25 mouse cellular contexts compared by ENCODE assay signal in the genomic region with DNA sequence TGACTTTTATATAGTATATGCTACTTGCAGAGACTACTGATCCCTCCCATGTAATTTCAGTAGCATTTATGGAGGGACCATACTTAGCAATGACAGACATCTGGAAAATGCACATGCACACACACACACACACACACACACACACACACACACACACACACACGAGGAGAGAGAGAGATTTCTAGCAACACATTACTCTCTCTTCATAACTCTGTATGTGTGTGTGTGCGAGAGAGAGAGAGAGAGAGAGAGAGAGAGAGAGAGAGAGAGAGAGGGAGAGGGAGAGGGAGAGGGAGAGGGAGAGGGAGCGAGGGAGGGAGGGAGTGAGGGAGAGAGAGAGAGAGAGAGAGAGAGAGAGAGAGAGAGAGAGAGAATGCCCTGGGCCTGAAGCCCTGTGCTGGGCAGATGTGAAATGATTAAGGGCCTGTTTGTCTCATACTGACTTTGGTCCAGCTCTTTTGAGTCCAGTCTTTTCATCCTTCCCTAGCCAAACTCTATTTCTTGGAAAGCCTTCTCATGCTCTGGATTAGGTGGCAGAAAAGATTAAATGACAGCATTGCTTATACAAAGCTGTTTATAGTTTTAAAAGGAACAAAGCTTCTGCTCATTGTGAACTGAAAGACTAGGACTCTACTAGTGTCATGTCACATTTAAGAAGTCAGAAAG.
DNase-seq lines count a peak whose midpoint lies in the region; ATAC-seq and TF ChIP-seq lines count a peak whose summit lies in the region.
"Had no signal": no experiment of that assay in that cellular context is flagged by ENCODE, and none has a peak within 500 bp of the region (broad histone marks: within the 10 kb centered on the region; RNA-seq: fewer than 3 reads in every experiment).

No protein-coding gene starts in this region.

- H3K4me2 ChIP-seq in embryonic facial prominence, embryonic 15.5 days (replicated peaks), result no peak overlapping the region
- no peak overlapping the region for H3K4me2 ChIP-seq in lung, embryonic 14.5 days
- no peak overlapping the region for H3K4me2 ChIP-seq in lung, postnatal 0 days (replicated peaks; ENCODE audit: low read depth, low read length)
- no peak overlapping the region for H3K4me2 ChIP-seq in hindbrain, postnatal 0 days (ENCODE audit: low read depth, low read length)
- H3K4me2 ChIP-seq: heart, embryonic 12.5 days; heart, embryonic 15.5 days; hindbrain, embryonic 14.5 days had no signal

- DNase-seq in embryonic facial prominence, embryonic 10.5 days (ENCODE audit: low spot score), result no peak
- peak; percentile 84 for DNase-seq in lung, embryonic 14.5 days
- DNase-seq in lung, postnatal 25 days (ENCODE audit: low spot score), result no peak
- DNase-seq in lung, postnatal 0 days (ENCODE audit: low spot score), result peak; percentile 65
- no peak for DNase-seq in lung, postnatal 4 days
- DNase-seq in hindbrain, postnatal 0 days (ENCODE audit: low spot score), result no peak
- no peak for DNase-seq in kidney, adult 2 months
- DNase-seq: adrenal gland, adult 8-10 months; adrenal gland, postnatal 25 days; cerebellum, adult 11-12 months; cerebellum, adult 8-10 months; cerebellum, postnatal 10 days; cerebellum, postnatal 36 days; embryo, embryonic 11 days; forebrain, postnatal 0 days; gastrocnemius, postnatal 10 days; heart, adult 18-20 months; heart, postnatal 10 days; heart, postnatal 4 days had no signal

- TF ChIP-seq EP300 in lung, postnatal 0 days (IDR thresholded peaks at IDR 0.05), result no peak

- H3K36me3 ChIP-seq in embryonic facial prominence, embryonic 15.5 days, result no peaks in the 10 kb centered on the region
- H3K36me3 ChIP-seq in embryonic facial prominence, embryonic 10.5 days (replicated peaks), result no peaks in the 10 kb centered on the region
- no peaks in the 10 kb centered on the region for H3K36me3 ChIP-seq in lung, embryonic 14.5 days (ENCODE audit: insufficient read depth)
- no peaks in the 10 kb centered on the region for H3K36me3 ChIP-seq in lung, postnatal 0 days (ENCODE audit: insufficient read depth, low read length)
- no peaks in the 10 kb centered on the region for H3K36me3 ChIP-seq in hindbrain, postnatal 0 days (ENCODE audit: insufficient read depth, low read length)
- H3K36me3 ChIP-seq in kidney, adult 2 months (ENCODE audit: control insufficient read depth, insufficient read depth, low read length), result no peaks in the 10 kb centered on the region
- H3K36me3 ChIP-seq: heart, embryonic 12.5 days; heart, embryonic 15.5 days had no signal

- H3K9me3 ChIP-seq in embryonic facial prominence, embryonic 15.5 days (replicated peaks), result no peaks in the 10 kb centered on the region
- no peaks in the 10 kb centered on the region for H3K9me3 ChIP-seq in embryonic facial prominence, embryonic 10.5 days
- H3K9me3 ChIP-seq in lung, embryonic 14.5 days (ENCODE audit: low read depth, low read length), result no peaks in the 10 kb centered on the region
- H3K9me3 ChIP-seq in lung, postnatal 0 days (ENCODE audit: low read length), result no peaks in the 10 kb centered on the region
- no peaks in the 10 kb centered on the region for H3K9me3 ChIP-seq in hindbrain, postnatal 0 days (ENCODE audit: low read length)
- H3K9me3 ChIP-seq: heart, embryonic 12.5 days; heart, embryonic 15.5 days had no signal

- TF ChIP-seq CTCF in lung, embryonic 14.5 days (IDR thresholded peaks at IDR 0.05; ENCODE audit: low read depth), result no peak
- TF ChIP-seq CTCF in lung, postnatal 0 days (IDR thresholded peaks at IDR 0.05), result no peak
- no peak for TF ChIP-seq CTCF in hindbrain, postnatal 0 days (IDR thresholded peaks at IDR 0.05; ENCODE audit: low read depth)
- TF ChIP-seq CTCF in kidney, adult 2 months (conservative IDR thresholded peaks at IDR 0.05; ENCODE audit: insufficient read depth, insufficient read length, low read depth, low read length), result no peak

- no peak overlapping the region for H3K4me3 ChIP-seq in embryonic facial prominence, embryonic 15.5 days (replicated peaks)
- H3K4me3 ChIP-seq in embryonic facial prominence, embryonic 10.5 days, result no peak overlapping the region
- no peak overlapping the region for H3K4me3 ChIP-seq in lung, embryonic 14.5 days (ENCODE audit: low read depth, low read length)
- H3K4me3 ChIP-seq in lung, postnatal 0 days (ENCODE audit: low read depth, low read length), result no peak overlapping the region
- no peak overlapping the region for H3K4me3 ChIP-seq in hindbrain, postnatal 0 days (ENCODE audit: low read length)
- no peak overlapping the region for H3K4me3 ChIP-seq in kidney, adult 2 months (ENCODE audit: insufficient read depth, low read depth, low read length)
- H3K4me3 ChIP-seq: heart, embryonic 12.5 days; heart, embryonic 15.5 days had no signal

- WGBS in embryonic facial prominence, embryonic 15.5 days, result 80% methylated on average over 2 of the region's 3 CpGs
- 69% methylated on average over 3 of the region's 3 CpGs for WGBS in embryonic facial prominence, embryonic 10.5 days
- WGBS in lung, embryonic 14.5 days, result 46% methylated on average over 3 of the region's 3 CpGs
- 42% methylated on average over 2 of the region's 3 CpGs for WGBS in lung, postnatal 0 days
- 73% methylated on average over 3 of the region's 3 CpGs for WGBS in hindbrain, postnatal 0 days
- WGBS in kidney, adult 2 months, result 77% methylated on average over 3 of the region's 3 CpGs

- no peak for ATAC-seq in embryonic facial prominence, embryonic 15.5 days (ENCODE audit: insufficient number of reproducible peaks, low FRiP score, low TSS enrichment, low read depth)
- ATAC-seq in lung, embryonic 14.5 days (ENCODE audit: insufficient read depth), result peak; percentile 95
- peak; percentile 80 for ATAC-seq in lung, postnatal 0 days
- no peak for ATAC-seq in hindbrain, postnatal 0 days
- ATAC-seq: activated CD4-positive, CD25-positive, alpha-beta regulatory T cell, adult 4 months; forebrain, embryonic 14.5 days had no signal

- H3K9ac ChIP-seq in embryonic facial prominence, embryonic 15.5 days, result no peak overlapping the region
- no peak overlapping the region for H3K9ac ChIP-seq in lung, embryonic 14.5 days
- H3K9ac ChIP-seq in lung, postnatal 0 days (replicated peaks; ENCODE audit: low read depth), result no peak overlapping the region
- H3K9ac ChIP-seq in hindbrain, postnatal 0 days (replicated peaks; ENCODE audit: low read length), result no peak overlapping the region
- H3K9ac ChIP-seq: forebrain, postnatal 0 days; heart, embryonic 12.5 days; heart, embryonic 15.5 days; hindbrain, embryonic 14.5 days had no signal

- 0 out of 2 replicates have a peak overlapping the region, but pooled peaks have one; percentile 22 for H3K27ac ChIP-seq in embryonic facial prominence, embryonic 15.5 days (replicated peaks)
- no peak overlapping the region for H3K27ac ChIP-seq in embryonic facial prominence, embryonic 10.5 days (replicated peaks)
- H3K27ac ChIP-seq in lung, embryonic 14.5 days (ENCODE audit: low read depth), result no peak overlapping the region
- H3K27ac ChIP-seq in lung, postnatal 0 days (ENCODE audit: low read length), result no peak overlapping the region
- H3K27ac ChIP-seq in hindbrain, postnatal 0 days, result no peak overlapping the region
- no peak overlapping the region for H3K27ac ChIP-seq in kidney, adult 2 months (ENCODE audit: insufficient read depth, low read depth, low read length)
- H3K27ac ChIP-seq: heart, embryonic 15.5 days; hindbrain, embryonic 14.5 days had no signal

- no peaks in the 10 kb centered on the region for H3K27me3 ChIP-seq in embryonic facial prominence, embryonic 15.5 days
- no peaks in the 10 kb centered on the region for H3K27me3 ChIP-seq in embryonic facial prominence, embryonic 10.5 days (replicated peaks; ENCODE audit: low read depth, poor library complexity, severe bottlenecking)
- H3K27me3 ChIP-seq in lung, embryonic 14.5 days (ENCODE audit: insufficient read depth, low read length), result no peaks in the 10 kb centered on the region
- no peaks in the 10 kb centered on the region for H3K27me3 ChIP-seq in lung, postnatal 0 days (replicated peaks; ENCODE audit: insufficient read depth, low read length)
- H3K27me3 ChIP-seq in hindbrain, postnatal 0 days (ENCODE audit: insufficient read depth, low read length), result no peaks in the 10 kb centered on the region
- H3K27me3 ChIP-seq in kidney, adult 2 months (replicated peaks; ENCODE audit: control insufficient read depth, insufficient read depth, low read length), result no peaks in the 10 kb centered on the region; the same call in 1 of the 2 replicates
- H3K27me3 ChIP-seq: heart, embryonic 12.5 days; heart, embryonic 15.5 days had no signal

- no peak for TF ChIP-seq POLR2A in kidney, adult 2 months (IDR thresholded peaks at IDR 0.05; ENCODE audit: low read depth, low read length)

- H3K4me1 ChIP-seq in embryonic facial prominence, embryonic 15.5 days, result no peaks in the 10 kb centered on the region
- H3K4me1 ChIP-seq in embryonic facial prominence, embryonic 10.5 days, result no peaks in the 10 kb centered on the region
- peaks cover 16% of the 10 kb centered on the region for H3K4me1 ChIP-seq in lung, embryonic 14.5 days (ENCODE audit: insufficient read depth)
- peaks cover 12% of the 10 kb centered on the region; the same call in 1 of the 2 replicates for H3K4me1 ChIP-seq in lung, postnatal 0 days (ENCODE audit: insufficient read depth, low read depth, low read length)
- no peaks in the 10 kb centered on the region for H3K4me1 ChIP-seq in hindbrain, postnatal 0 days (ENCODE audit: insufficient read depth, low read length)
- H3K4me1 ChIP-seq in kidney, adult 2 months (ENCODE audit: control insufficient read depth, insufficient read depth, low read length), result 0 out of 2 replicates have a peak, but pooled peaks cover 3% of the 10 kb centered on the region
- H3K4me1 ChIP-seq: heart, embryonic 12.5 days had no signal

Comparison
In these comparisons a context has a peak if more than half of its experiments do, and no peak if none do; other contexts are left out.
1. DNase-seq: peak in lung, embryonic 14.5 days (single experiment) and lung, postnatal 0 days (single experiment); none in embryonic facial prominence, embryonic 10.5 days (single experiment), lung, postnatal 25 days (single experiment), lung, postnatal 4 days (0 of 2), hindbrain, postnatal 0 days (single experiment) and kidney, adult 2 months (single experiment).
2. ATAC-seq: peak in lung, embryonic 14.5 days (single experiment) and lung, postnatal 0 days (single experiment); none in embryonic facial prominence, embryonic 15.5 days (single experiment) and hindbrain, postnatal 0 days (single experiment).